In the genomic region with DNA sequence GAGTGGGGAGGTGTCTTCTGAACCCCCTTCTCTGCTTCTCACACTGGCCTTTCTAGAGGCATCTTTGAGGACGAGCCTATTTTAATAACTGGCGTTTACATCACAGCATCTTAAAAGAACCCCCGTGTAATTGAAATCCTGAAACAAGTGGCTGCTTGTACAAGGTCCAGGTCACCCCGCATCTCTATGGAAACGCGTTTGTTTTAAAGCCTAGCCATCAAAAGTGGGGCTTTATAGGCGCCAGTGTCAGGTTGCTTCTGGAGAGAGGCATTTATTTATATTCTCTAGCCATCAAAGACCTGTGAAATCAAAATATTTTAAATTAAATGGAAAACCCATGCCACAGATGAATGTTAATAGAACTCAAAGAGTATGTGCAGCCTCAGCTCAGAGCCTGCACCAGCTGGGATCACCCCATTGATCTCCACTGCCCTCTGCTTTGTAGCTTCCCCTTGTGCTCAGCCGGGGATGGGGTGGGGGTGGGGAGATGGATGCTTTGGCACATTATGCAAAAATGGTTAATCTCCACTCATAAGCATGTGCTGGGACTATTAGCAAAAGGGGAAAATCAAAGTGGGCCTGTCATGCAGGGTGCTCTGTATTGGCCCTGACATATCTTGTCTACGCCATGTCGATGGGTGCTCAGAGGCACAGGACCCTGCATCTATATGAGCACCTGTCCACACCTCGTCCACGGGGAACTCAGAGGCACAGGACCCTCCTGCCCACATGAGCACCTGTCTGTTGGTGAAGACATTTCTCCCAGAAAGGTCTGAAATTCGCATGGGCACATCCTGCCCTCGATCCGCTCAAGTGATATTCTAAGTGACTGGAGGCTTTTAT, we compare ENCODE assay signal across 16 mouse cellular contexts.
A peak's percentile ranks its signal among the peaks of the same experiment; 100 is the strongest.
DNase-seq lines count a peak whose midpoint lies in the region; ATAC-seq and TF ChIP-seq lines count a peak whose summit lies in the region.
"Had no signal": no experiment of that assay in that cellular context is flagged by ENCODE, and none has a peak within 500 bp of the region (broad histone marks: within the 10 kb centered on the region; RNA-seq: fewer than 3 reads in every experiment).

No protein-coding gene starts in this region.

- 18% methylated on average over 15 of the region's 15 CpGs for WGBS in forebrain, embryonic 12.5 days
- WGBS in hindbrain, embryonic 14.5 days, result 28% methylated on average over 15 of the region's 15 CpGs
- 24% methylated on average over 15 of the region's 15 CpGs for WGBS in midbrain, embryonic 12.5 days
- WGBS in kidney, adult 2 months, result 81% methylated on average over 15 of the region's 15 CpGs

- peaks cover 45% of the 10 kb centered on the region for H3K4me1 ChIP-seq in forebrain, embryonic 12.5 days
- peaks cover 25% of the 10 kb centered on the region for H3K4me1 ChIP-seq in hindbrain, embryonic 14.5 days (replicated peaks; ENCODE audit: control insufficient read depth, insufficient read depth, low read length)
- H3K4me1 ChIP-seq in midbrain, embryonic 12.5 days, result peaks cover 48% of the 10 kb centered on the region
- peaks cover 4% of the 10 kb centered on the region; the same call in 1 of the 2 replicates for H3K4me1 ChIP-seq in kidney, adult 2 months (ENCODE audit: control insufficient read depth, insufficient read depth, low read length)

- intact Hi-C loops in left cerebral cortex, postnatal 25 days (cut with DNase I), result no loop called here

- H3K36me3 ChIP-seq in forebrain, embryonic 12.5 days (replicated peaks), result no peaks in the 10 kb centered on the region
- H3K36me3 ChIP-seq in hindbrain, embryonic 14.5 days (replicated peaks; ENCODE audit: control insufficient read depth, insufficient read depth), result no peaks in the 10 kb centered on the region
- H3K36me3 ChIP-seq in midbrain, embryonic 12.5 days, result no peaks in the 10 kb centered on the region
- no peaks in the 10 kb centered on the region for H3K36me3 ChIP-seq in kidney, adult 2 months (ENCODE audit: control insufficient read depth, insufficient read depth, low read length)
- H3K36me3 ChIP-seq: heart, embryonic 12.5 days; kidney, embryonic 15.5 days had no signal

- no peak overlapping the region for H3K4me3 ChIP-seq in forebrain, embryonic 12.5 days (replicated peaks)
- no peak overlapping the region for H3K4me3 ChIP-seq in hindbrain, embryonic 14.5 days (replicated peaks; ENCODE audit: low read length)
- H3K4me3 ChIP-seq in midbrain, embryonic 12.5 days, result no peak overlapping the region
- H3K4me3 ChIP-seq in kidney, adult 2 months (ENCODE audit: insufficient read depth, low read depth, low read length), result no peak overlapping the region
- H3K4me3 ChIP-seq: erythroblast, embryonic 14.5 days; heart, embryonic 12.5 days; kidney, embryonic 15.5 days had no signal

- H3K27ac ChIP-seq in forebrain, embryonic 12.5 days, result peak overlapping the region; percentile 78
- H3K27ac ChIP-seq in hindbrain, embryonic 14.5 days, result peak overlapping the region; percentile 43
- H3K27ac ChIP-seq in midbrain, embryonic 12.5 days (replicated peaks), result peak overlapping the region; percentile 70
- H3K27ac ChIP-seq in kidney, adult 2 months (ENCODE audit: insufficient read depth, low read depth, low read length), result no peak overlapping the region
- H3K27ac ChIP-seq: kidney, embryonic 15.5 days had no signal

- no peaks in the 10 kb centered on the region for H3K9me3 ChIP-seq in forebrain, embryonic 12.5 days
- H3K9me3 ChIP-seq in hindbrain, embryonic 14.5 days (ENCODE audit: control insufficient read depth, low read length), result no peaks in the 10 kb centered on the region
- no peaks in the 10 kb centered on the region for H3K9me3 ChIP-seq in midbrain, embryonic 12.5 days
- H3K9me3 ChIP-seq: heart, embryonic 12.5 days; kidney, embryonic 15.5 days had no signal

- DNase-seq in brain, embryonic 14.5 days (ENCODE audit: low read depth), result peak; percentile 87
- DNase-seq in hindbrain, embryonic 14.5 days (ENCODE audit: low spot score), result no peak
- DNase-seq in thymus, postnatal 14 days, result no peak
- DNase-seq in kidney, adult 2 months, result no peak
- no peak for DNase-seq in left cerebral cortex, postnatal 25 days (ENCODE audit: low spot score in 2 of 2)
- DNase-seq: cerebellum, postnatal 36 days; gastrocnemius, postnatal 25 days; lung, embryonic 14.5 days; spleen, adult 18-20 months had no signal

- TF ChIP-seq CTCF in brain, embryonic 14.5 days (IDR thresholded peaks at IDR 0.05; ENCODE audit: borderline replicate concordance, extremely low read depth, insufficient read depth, insufficient read length), result no peak
- no peak for TF ChIP-seq CTCF in kidney, adult 2 months (conservative IDR thresholded peaks at IDR 0.05; ENCODE audit: insufficient read depth, insufficient read length, low read depth, low read length)

- TF ChIP-seq POLR2A in brain, embryonic 14.5 days (IDR thresholded peaks at IDR 0.05; ENCODE audit: borderline replicate concordance, extremely low read depth, insufficient read depth, insufficient read length, poor library complexity, severe bottlenecking), result no peak
- TF ChIP-seq POLR2A in kidney, adult 2 months (IDR thresholded peaks at IDR 0.05; ENCODE audit: low read depth, low read length), result no peak

- 0 out of 2 replicates have a peak, but pooled peaks cover 10% of the 10 kb centered on the region for H3K27me3 ChIP-seq in forebrain, embryonic 12.5 days
- no peaks in the 10 kb centered on the region for H3K27me3 ChIP-seq in hindbrain, embryonic 14.5 days (ENCODE audit: control insufficient read depth, insufficient read depth, low read length)
- no peaks in the 10 kb centered on the region for H3K27me3 ChIP-seq in midbrain, embryonic 12.5 days
- no peaks in the 10 kb centered on the region for H3K27me3 ChIP-seq in kidney, adult 2 months (replicated peaks; ENCODE audit: control insufficient read depth, insufficient read depth, low read length)
- H3K27me3 ChIP-seq: heart, embryonic 12.5 days; kidney, embryonic 15.5 days; Patski had no signal

- peak overlapping the region; percentile 21; the same call in 1 of the 2 replicates for H3K4me2 ChIP-seq in forebrain, embryonic 12.5 days
- H3K4me2 ChIP-seq in hindbrain, embryonic 14.5 days (replicated peaks), result no peak overlapping the region
- peak overlapping the region; percentile 21; the same call in 1 of the 2 replicates for H3K4me2 ChIP-seq in midbrain, embryonic 12.5 days (replicated peaks)
- H3K4me2 ChIP-seq: heart, embryonic 12.5 days; kidney, embryonic 15.5 days; lung, embryonic 14.5 days had no signal

- no peak overlapping the region for H3K9ac ChIP-seq in forebrain, embryonic 12.5 days
- no peak overlapping the region for H3K9ac ChIP-seq in hindbrain, embryonic 14.5 days
- H3K9ac ChIP-seq in midbrain, embryonic 12.5 days (replicated peaks), result no peak overlapping the region
- H3K9ac ChIP-seq: heart, embryonic 12.5 days; kidney, embryonic 15.5 days; lung, embryonic 14.5 days had no signal

- peak; percentile 86 for ATAC-seq in forebrain, embryonic 12.5 days (ENCODE audit: low FRiP score)
- ATAC-seq in hindbrain, embryonic 14.5 days (ENCODE audit: low FRiP score), result peak; percentile 68; the same call in 1 of the 2 replicates
- ATAC-seq in midbrain, embryonic 12.5 days (ENCODE audit: low FRiP score, low read depth), result peak; percentile 90
- ATAC-seq in frontal cortex, adult (ENCODE audit: low TSS enrichment), result no peak
- ATAC-seq: Patski had no signal
